Mouse (Mus musculus) mesoderm, embryonic 11.5 days (tissue): ENCODE measurements around the gene Hemgn.
A peak's percentile ranks its signal among the peaks of the same experiment; 100 is the strongest.

Experiments
- DNase-seq: peaks from one replicate; pipeline ENCODE4 v3.0.0-alpha.2; 2012; ENCODE audit warnings: low read depth, low spot score

Gene Hemgn

GRCm38 (mm10) chr4:46412113-46412512 is 1.2 kb downstream of the Hemgn start:
- no peak for DNase-seq

GRCm38 (mm10) chr4:46411489-46411888 is 1.8 kb downstream of the Hemgn start:
- DNase-seq: no peak

- no peak for DNase-seq
Observed at GRCm38 (mm10) chr4:46410677-46411076, 2.6 kb downstream of the Hemgn start.

GRCm38 (mm10) chr4:46406966-46407703 is 6.2 kb downstream of the Hemgn start:
- DNase-seq: no peak

GRCm38 (mm10) chr4:46404042-46404795 is 9.1 kb downstream of the Hemgn start:
- DNase-seq: no peak

- DNase-seq: no peak
Observed at GRCm38 (mm10) chr4:46398839-46399238, 14.5 kb downstream of the Hemgn start.

GRCm38 (mm10) chr4:46395736-46396135 is 17.6 kb downstream of the Hemgn start:
- DNase-seq: no peak

- no peak for DNase-seq
Observed at GRCm38 (mm10) chr4:46394388-46394787, 18.9 kb downstream of the Hemgn start.

- DNase-seq: peak; percentile 89
Observed at GRCm38 (mm10) chr4:46390390-46390970, 22.8 kb downstream of the Hemgn start.

- DNase-seq: peak; percentile 64
Observed at GRCm38 (mm10) chr4:46389612-46390341, 23.5 kb downstream of the Hemgn start.

GRCm38 (mm10) chr4:46389013-46389611 is 24.2 kb downstream of the Hemgn start, which contains the start of gene Trmo:
Trmo (minus strand) TSS chr4:46389437.
- DNase-seq: peak; percentile 99

- DNase-seq: no peak
Observed at GRCm38 (mm10) chr4:46388556-46388955, 24.8 kb downstream of the Hemgn start.

- peak; percentile 86 for DNase-seq
Observed at GRCm38 (mm10) chr4:46374869-46375368, 38.4 kb downstream of the Hemgn start.

- no peak for DNase-seq
Observed at GRCm38 (mm10) chr4:46374455-46374854, 38.9 kb downstream of the Hemgn start.

- DNase-seq: peak; percentile 66
Observed at GRCm38 (mm10) chr4:46371030-46371429, 42.3 kb downstream of the Hemgn start.

GRCm38 (mm10) chr4:46370406-46370805 is 42.9 kb downstream of the Hemgn start:
- DNase-seq: no peak

- DNase-seq: no peak
Observed at GRCm38 (mm10) chr4:46369070-46369469, 44.2 kb downstream of the Hemgn start.

- DNase-seq: no peak
Observed at GRCm38 (mm10) chr4:46367487-46367959, 45.8 kb downstream of the Hemgn start.

GRCm38 (mm10) chr4:46364360-46364759 is 48.9 kb downstream of the Hemgn start:
- no peak for DNase-seq

- DNase-seq: no peak
Observed at GRCm38 (mm10) chr4:46361258-46361657, 52.0 kb downstream of the Hemgn start.
